ENCODE assay signal across 34 mouse cellular contexts in the genomic region with DNA sequence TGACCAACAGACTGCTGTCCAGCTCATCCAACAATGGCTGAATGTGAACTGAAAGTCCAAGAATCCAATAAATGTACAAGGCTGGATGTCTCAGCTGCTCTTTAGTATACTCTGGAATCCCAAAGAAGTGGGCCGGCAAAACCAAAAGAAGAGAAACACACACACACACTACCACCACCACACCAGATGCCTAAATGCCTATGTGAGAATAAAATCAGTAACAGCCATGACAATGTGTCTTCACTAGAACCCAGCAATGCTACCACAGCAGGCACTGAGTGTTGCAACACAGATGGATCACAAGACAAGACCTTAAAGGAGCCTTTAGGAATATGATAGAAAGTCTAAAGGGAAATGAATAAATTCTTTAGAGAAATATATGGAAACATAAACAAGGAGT.
"Had no signal": no experiment of that assay in that cellular context is flagged by ENCODE, and none has a peak within 500 bp of the region (broad histone marks: within the 10 kb centered on the region; RNA-seq: fewer than 3 reads in every experiment).

No protein-coding gene starts in this region.

- H3K4me3 ChIP-seq: heart, embryonic 12.5 days; heart, embryonic 13.5 days; heart, embryonic 15.5 days; hindbrain, embryonic 10.5 days; hindbrain, embryonic 13.5 days; hindbrain, embryonic 15.5 days; intestine, embryonic 15.5 days; kidney, embryonic 15.5 days; layer of hippocampus, adult 2 months; left cerebral cortex, adult 2 months had no signal

- H3K27me3 ChIP-seq: heart, embryonic 12.5 days; heart, embryonic 13.5 days; heart, embryonic 15.5 days; hindbrain, embryonic 13.5 days; hindbrain, embryonic 15.5 days; intestine, embryonic 15.5 days; kidney, embryonic 15.5 days had no signal

- DNase-seq: heart, postnatal 10 days; heart, postnatal 14 days; heart, postnatal 36 days; heart, postnatal 4 days; kidney, adult 11 months; kidney, adult 18-20 months; kidney, adult 2 months; kidney, adult 8-10 months; kidney, adult 9 months; kidney, postnatal 10 days; kidney, postnatal 14 days; kidney, postnatal 25 days; kidney, postnatal 36 days; kidney, postnatal 4 days; layer of hippocampus, adult 9-11 months; layer of hippocampus, postnatal 36 days had no signal

- H3K4me1 ChIP-seq: heart, embryonic 12.5 days; heart, embryonic 15.5 days; hindbrain, embryonic 10.5 days; hindbrain, embryonic 13.5 days; hindbrain, embryonic 15.5 days; intestine, embryonic 15.5 days; kidney, embryonic 15.5 days had no signal

- H3K9ac ChIP-seq: heart, embryonic 12.5 days; heart, embryonic 13.5 days; heart, embryonic 15.5 days; hindbrain, embryonic 13.5 days; hindbrain, embryonic 14.5 days; hindbrain, embryonic 15.5 days; intestine, embryonic 15.5 days; kidney, embryonic 15.5 days had no signal

- H3K9me3 ChIP-seq: heart, embryonic 12.5 days; heart, embryonic 13.5 days; heart, embryonic 15.5 days; hindbrain, embryonic 10.5 days; hindbrain, embryonic 13.5 days; hindbrain, embryonic 15.5 days; intestine, embryonic 15.5 days; kidney, embryonic 15.5 days had no signal

- ATAC-seq: hindbrain, embryonic 16.5 days; hindbrain, postnatal 0 days; inflammation-experienced regulatory T-cells, adult 6 months; intestine, embryonic 15.5 days; intestine, embryonic 16.5 days; intestine, postnatal 0 days had no signal

- H3K36me3 ChIP-seq: heart, embryonic 12.5 days; heart, embryonic 13.5 days; heart, embryonic 15.5 days; hindbrain, embryonic 10.5 days; hindbrain, embryonic 13.5 days; hindbrain, embryonic 15.5 days; intestine, embryonic 15.5 days; kidney, embryonic 15.5 days had no signal

- H3K4me2 ChIP-seq: heart, embryonic 11.5 days; heart, embryonic 12.5 days; heart, embryonic 13.5 days; heart, embryonic 15.5 days; hindbrain, embryonic 13.5 days; hindbrain, embryonic 14.5 days; hindbrain, embryonic 15.5 days; intestine, embryonic 15.5 days; kidney, embryonic 15.5 days had no signal

- H3K27ac ChIP-seq: heart, embryonic 13.5 days; heart, embryonic 15.5 days; hindbrain, embryonic 10.5 days; hindbrain, embryonic 13.5 days; hindbrain, embryonic 14.5 days; hindbrain, embryonic 15.5 days; hindbrain, postnatal 0 days; intestine, embryonic 15.5 days; kidney, embryonic 15.5 days; kidney, postnatal 0 days; layer of hippocampus, adult 2 months; left cerebral cortex, adult 2 months had no signal
